Mouse (Mus musculus) forebrain, postnatal 0 days (tissue): ENCODE measurements around the gene Zfp345. TPM values are rescaled to one million over a fixed set of nuclear protein-coding genes. Genes with fewer than 3 reads are reported as not detected.
"Not testable (repeated sequence)": the region's sequence is repeated elsewhere in the genome, so short reads cannot be mapped to it uniquely, and the experiment has no call there.

Source experiments
- ATAC-seq: fragments of 200-750 bp; cut with Nextera tagmentation; 2 replicates; pipeline ENCODE4 v1.8.0; 2017; ENCODE audit warnings: mild to moderate bottlenecking, moderate library complexity
- DNase-seq: peaks from one replicate; pipeline ENCODE4 v3.0.0-alpha.2; 2015
- H3K27ac ChIP-seq: fragments of 300-500 bp; sonication (generic); 2 replicates; pipeline ENCODE4 v1.5.1; 2014; ENCODE audit warnings: low read depth, mild to moderate bottlenecking, antibody characterized with exemption, low read length, moderate library complexity, mixed read lengths
- H3K27me3 ChIP-seq: fragments of 300-500 bp; sonication (generic); 2 replicates; pipeline ENCODE4 v1.6.1; 2014; ENCODE audit warnings: mild to moderate bottlenecking, low read length, mixed read lengths; ENCODE audit not compliant: insufficient read depth
- H3K36me3 ChIP-seq: fragments of 300-500 bp; sonication (generic); 2 replicates; pipeline ENCODE4 v1.6.1; 2014; ENCODE audit warnings: mild to moderate bottlenecking, moderate library complexity; ENCODE audit not compliant: insufficient read depth
- H3K4me1 ChIP-seq: fragments of 300-500 bp; sonication (generic); 2 replicates; pipeline ENCODE4 v1.6.1; 2014; ENCODE audit warnings: antibody characterized with exemption; ENCODE audit not compliant: insufficient read depth
- H3K4me2 ChIP-seq: fragments of 300-500 bp; sonication (generic); 2 replicates; pipeline ENCODE4 v1.6.1; 2014; ENCODE audit warnings: low read depth, mild to moderate bottlenecking, moderate library complexity
- H3K4me3 ChIP-seq: fragments of 300-500 bp; sonication (generic); 2 replicates; pipeline ENCODE4 v1.5.1; 2014; ENCODE audit warnings: low read depth, low read length, mixed read lengths
- H3K9ac ChIP-seq: fragments of 300-500 bp; sonication (generic); 2 replicates; pipeline ENCODE4 v1.6.1; 2014; ENCODE audit warnings: mild to moderate bottlenecking
- H3K9me3 ChIP-seq: fragments of 300-500 bp; sonication (generic); 2 replicates; pipeline ENCODE4 v1.6.1; 2016; ENCODE audit warnings: low read length
- CTCF ChIP-seq: sonication (generic); IDR thresholded peaks from 2 replicates; pipeline ENCODE4 v1.5.1; 2016; ENCODE audit warnings: antibody characterized with exemption, control low read depth, low read depth
- WGBS: fragments of 180-500 bp; shearing (Covaris S2); extraction: QIAGEN DNeasy Blood & Tissue Kit; methylation state at CpG from one replicate; pipeline ENCODE4 v1.1.7; 2014; 5-methylcytosine and 5-hydroxymethylcytosine counted together
- polyA plus RNA-seq: library from polyadenylated mRNA; unstranded; fragments of >200 nt; fragmentation: Nextera tagmentation; extraction: Ambion mirVana; gene quantifications from 2 replicates; pipeline ENCODE4 v1.2.1, GENCODE M21; 2015
- total RNA-seq: library from RNA; depleted of rRNA; stranded (reverse); fragments of >200 nt; gene quantifications from 2 replicates; pipeline ENCODE4 v1.2.3, GENCODE M21; 2014; rRNA removed

Gene Zfp345
- not detected in 2 replicates for total RNA-seq
- 0.05 TPM in 1 of 2 replicates, not detected in the other for polyA plus RNA-seq

DNA sequence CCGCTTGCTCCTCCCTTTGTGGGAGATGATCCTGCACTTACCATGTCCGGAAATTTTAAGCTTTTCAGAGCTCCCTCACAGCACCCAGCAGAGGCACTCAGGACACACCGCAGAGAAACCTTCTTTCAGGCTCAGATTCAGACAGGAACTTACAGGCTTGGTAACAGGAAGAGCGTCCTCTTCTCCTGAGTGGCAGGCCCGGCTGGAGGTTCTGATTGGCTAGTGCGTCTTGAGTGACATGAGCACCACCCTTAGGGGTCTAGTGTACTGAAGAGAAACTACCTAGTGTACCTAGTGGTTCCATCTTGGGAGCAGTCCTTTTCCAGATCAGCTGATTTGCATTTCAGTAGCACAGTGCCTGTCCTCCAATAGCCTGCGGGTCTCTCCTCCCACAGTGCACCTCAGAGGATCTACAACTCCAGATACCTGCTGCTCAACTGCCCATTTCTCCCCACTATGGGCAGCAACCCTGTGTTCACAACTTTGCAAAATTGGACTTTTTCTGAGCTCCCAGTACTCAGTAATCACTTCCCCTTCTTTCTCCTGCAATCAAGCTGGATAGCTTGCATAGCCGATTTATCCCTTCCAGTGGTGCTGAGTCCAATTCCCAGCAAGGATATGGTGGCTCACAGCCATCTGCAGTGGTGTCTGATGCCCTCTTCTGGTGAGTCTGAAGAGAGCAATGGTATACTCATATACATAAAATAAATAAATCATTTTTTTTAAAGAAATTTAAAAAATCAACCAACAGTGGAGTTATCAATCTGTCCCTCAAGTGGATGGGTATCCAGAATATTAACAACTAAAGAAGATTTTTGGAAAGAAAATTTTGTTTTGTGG lies at the start of gene Zfp345:
TSS of gene Zfp345 (minus strand) at position 153 of the 840 bp plus-strand sequence.
- H3K36me3 ChIP-seq, H3K27me3 ChIP-seq, DNase-seq, H3K4me1 ChIP-seq, H3K4me2 ChIP-seq, H3K9ac ChIP-seq, ATAC-seq, H3K9me3 ChIP-seq, H3K27ac ChIP-seq, H3K4me3 ChIP-seq: not testable (repeated sequence)
- 84% methylated on average over 7 of the region's 8 CpGs for WGBS

DNA sequence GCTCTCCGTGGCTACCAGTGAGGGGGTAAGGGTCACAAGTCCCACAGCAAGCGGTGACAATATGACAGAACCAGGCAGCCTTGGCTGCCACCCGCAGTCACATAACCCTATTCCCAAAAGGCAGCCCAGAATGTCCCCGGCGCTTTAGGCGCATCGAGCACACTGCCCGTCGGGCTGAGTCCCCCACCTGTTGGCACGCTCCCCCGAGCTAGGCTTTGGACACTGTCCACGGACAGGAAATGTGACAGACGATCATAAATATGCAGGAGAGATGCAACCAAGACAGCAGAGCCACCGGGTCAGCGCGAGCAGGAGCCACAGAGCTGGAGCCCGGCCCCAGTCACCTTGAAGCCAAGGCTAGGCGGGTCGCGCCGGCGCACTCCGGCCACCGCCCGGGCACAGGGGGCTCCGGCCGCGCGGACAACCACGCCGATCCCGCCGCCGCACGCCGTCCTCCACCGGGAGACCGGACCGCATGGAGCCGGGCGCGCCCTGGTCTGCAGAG lies 40.9 kb upstream of the Zfp345 start:
- TF ChIP-seq CTCF = no peak
- Histone ChIP-seq H3K9ac (0 out of 2 replicates have a peak overlapping the region, but pooled peaks have one; percentile 14), H3K36me3 (no peaks in the 10 kb centered on the region), H3K4me2 (peak overlapping the region; percentile 56), H3K27me3 (no peaks in the 10 kb centered on the region; the same call in 1 of the 2 replicates), H3K4me1 (no peaks in the 10 kb centered on the region), H3K9me3 (no peaks in the 10 kb centered on the region), H3K27ac (no peak overlapping the region), H3K4me3 (peak overlapping the region; percentile 30)
- DNase-seq (no peak), ATAC-seq (peak; percentile 43)
- WGBS = 3% methylated on average over 39 of the region's 42 CpGs

- H3K36me3 ChIP-seq = no peaks in the 10 kb centered on the region
- no peak for TF ChIP-seq CTCF
- 79% methylated on average over 3 of the region's 3 CpGs for WGBS
- DNase-seq (no peak), ATAC-seq (no peak)
- H3K9me3 ChIP-seq = no peaks in the 10 kb centered on the region
- H3K9ac ChIP-seq = no peak overlapping the region
- H3K27me3 ChIP-seq = no peaks in the 10 kb centered on the region
- no peak overlapping the region for H3K4me2 ChIP-seq
- H3K4me3 ChIP-seq = no peak overlapping the region
- no peak overlapping the region for H3K27ac ChIP-seq
- H3K4me1 ChIP-seq = no peaks in the 10 kb centered on the region
Measured at GRCm38 (mm10) chr2:150512837-150513236, 27.9 kb upstream of the Zfp345 start.

GRCm38 (mm10) chr2:150500124-150500973 lies 15.5 kb upstream of the Zfp345 start:
- DNase-seq, H3K9me3 ChIP-seq, H3K36me3 ChIP-seq, H3K4me1 ChIP-seq, H3K27me3 ChIP-seq, H3K9ac ChIP-seq, ATAC-seq, H3K27ac ChIP-seq: not testable (repeated sequence)
- Histone ChIP-seq H3K4me2 (peak overlapping the region; percentile 42), H3K4me3 (peak overlapping the region; percentile 18; the same call in 1 of the 2 replicates)
- WGBS = 50% methylated on average over 60 of the region's 60 CpGs

DNA sequence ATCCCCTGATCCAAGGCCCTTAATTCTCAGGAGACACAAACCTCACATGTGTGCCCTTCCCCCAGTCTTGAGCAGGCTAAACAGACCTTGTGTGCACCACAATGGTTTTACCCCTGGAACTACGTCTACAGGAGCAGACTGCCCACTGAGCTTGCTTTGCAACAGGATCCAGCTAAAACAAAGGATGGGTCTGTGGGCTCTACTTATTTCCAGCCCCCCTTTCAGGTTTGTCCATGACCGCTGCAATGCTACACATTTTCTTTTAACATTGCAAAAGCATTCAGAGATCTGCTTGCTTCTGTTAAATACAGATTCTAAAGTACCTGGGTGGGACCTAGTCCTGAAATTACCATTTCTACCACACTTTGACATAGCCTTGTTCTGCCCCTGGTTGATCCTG lies 8.1 kb upstream of the Zfp345 start:
- TF ChIP-seq CTCF = no peak
- WGBS = 55% methylated on average over 2 of the region's 2 CpGs
- Histone ChIP-seq H3K27me3 (no peaks in the 10 kb centered on the region), H3K4me3 (no peak overlapping the region), H3K4me1 (no peaks in the 10 kb centered on the region), H3K27ac (no peak overlapping the region), H3K4me2 (no peak overlapping the region), H3K9me3 (no peaks in the 10 kb centered on the region), H3K9ac (no peak overlapping the region), H3K36me3 (no peaks in the 10 kb centered on the region)
- DNase-seq (no peak), ATAC-seq (no peak)

- not testable (repeated sequence) for H3K4me1 ChIP-seq, H3K9me3 ChIP-seq, H3K36me3 ChIP-seq, H3K27me3 ChIP-seq
- peak within 1 kb of the TSS; percentile 57 for H3K9ac ChIP-seq
- peak; percentile 55 for DNase-seq
- peak within 1 kb of the TSS; percentile 50; the same call in 1 of the 2 replicates for H3K27ac ChIP-seq
- WGBS = under 1% methylated on average over 18 of the region's 18 CpGs
- ATAC-seq = peak; percentile 99
- H3K4me3 ChIP-seq = peak within 1 kb of the TSS; percentile 40
- peak within 1 kb of the TSS; percentile 55 for H3K4me2 ChIP-seq
Measured at GRCm38 (mm10) chr2:150451180-150451919, 33.5 kb downstream of the Zfp345 start, which contains the start of gene Zfp442. Gene Zfp442, minus strand, starts transcription at chr2:150451486.

DNA sequence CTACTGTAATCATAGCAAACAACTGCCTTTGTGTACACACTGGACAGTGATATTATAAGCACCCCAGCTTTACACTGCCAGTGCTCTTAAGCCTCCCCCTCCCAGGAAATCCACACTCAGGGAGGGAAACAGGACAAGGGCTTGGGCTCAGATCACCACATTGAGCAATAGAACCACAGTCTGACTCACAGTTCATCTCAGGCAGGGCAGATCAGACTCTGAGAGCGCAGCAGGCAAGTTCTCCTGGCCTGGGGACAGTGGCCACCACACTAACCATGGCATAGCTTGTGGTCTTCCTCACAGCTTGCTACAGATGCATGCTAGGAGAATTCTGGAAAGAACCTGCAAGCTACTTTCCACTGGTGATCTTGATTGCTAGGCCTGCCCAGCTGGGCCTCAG lies 45.8 kb downstream of the Zfp345 start:
- not testable (repeated sequence) for H3K36me3 ChIP-seq, DNase-seq, H3K27me3 ChIP-seq, H3K4me1 ChIP-seq, H3K9ac ChIP-seq, H3K27ac ChIP-seq, H3K4me3 ChIP-seq, ATAC-seq, H3K4me2 ChIP-seq
- peaks cover 12% of the 10 kb centered on the region; the same call in 1 of the 2 replicates for H3K9me3 ChIP-seq
- WGBS = 91% methylated on average over 1 of the region's 1 CpGs
